Mouse (Mus musculus): ENCODE results near the gene Eri3. TPM values are rescaled to one million over a fixed set of nuclear protein-coding genes. Genes with fewer than 3 reads are reported as not detected.

The Eri3 gene
- polyA plus RNA-seq, 1 experiment from 2014 or later, result 266 TPM

DNA sequence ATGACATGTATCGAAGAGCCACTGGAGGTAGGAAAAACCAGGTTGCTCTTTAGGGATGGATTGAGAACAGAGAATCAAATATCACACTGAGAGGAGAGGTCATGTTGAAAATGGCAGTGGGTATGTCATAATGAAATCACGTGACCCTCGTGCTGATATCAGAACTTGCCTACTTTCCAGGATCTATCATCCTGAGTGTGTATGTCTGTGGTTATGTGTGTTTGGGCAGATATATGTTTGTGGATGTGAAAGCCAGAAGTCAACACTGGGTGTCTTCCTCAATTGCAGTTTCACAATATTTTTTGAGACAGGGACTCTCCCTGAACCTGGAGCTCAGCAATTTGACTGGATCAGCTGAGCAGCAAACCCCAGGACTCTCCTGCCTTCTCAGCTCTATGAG is 4.7 kb upstream of the Eri3 start:
- H3K4me3 ChIP-seq, result no peak overlapping the region
- H3K27ac ChIP-seq (replicated peaks), result no peak overlapping the region
- no peaks in the 10 kb centered on the region for H3K36me3 ChIP-seq
- no peak for ATAC-seq (ENCODE audit: low FRiP score, low read depth)
- H3K27me3 ChIP-seq, result no peaks in the 10 kb centered on the region
- no peak overlapping the region for H3K4me2 ChIP-seq
- no peak overlapping the region for H3K9ac ChIP-seq
- no peaks in the 10 kb centered on the region for H3K9me3 ChIP-seq
- 87% methylated on average over 3 of the region's 3 CpGs for WGBS
- H3K4me1 ChIP-seq (replicated peaks), result peaks cover 7% of the 10 kb centered on the region

DNA sequence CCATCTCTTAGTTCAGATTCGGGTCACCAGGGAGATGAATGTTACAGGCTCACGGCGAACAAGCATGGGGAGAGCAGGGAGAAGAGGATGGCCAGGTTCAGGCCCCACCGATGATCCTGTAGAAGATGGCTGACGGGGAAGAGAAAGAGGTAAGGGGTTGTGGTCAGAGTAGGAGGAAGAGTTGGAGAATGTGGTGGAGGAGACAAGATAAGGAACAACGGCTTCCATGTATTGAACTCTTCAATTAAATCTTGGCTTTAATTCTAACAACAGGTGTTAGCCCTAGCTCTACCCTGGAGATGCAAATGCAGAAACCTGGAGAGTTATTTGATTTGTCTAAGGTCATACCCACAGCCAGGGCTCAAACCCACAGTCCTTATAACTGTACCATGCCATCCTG is 3.5 kb upstream of the Eri3 start:
- Histone ChIP-seq H3K4me1 (replicated peaks) (peaks cover 16% of the 10 kb centered on the region), H3K27ac (replicated peaks) (no peak overlapping the region), H3K36me3 (no peaks in the 10 kb centered on the region), H3K4me2 (no peak overlapping the region), H3K9me3 (no peaks in the 10 kb centered on the region), H3K4me3 (no peak overlapping the region), H3K9ac (no peak overlapping the region), H3K27me3 (no peaks in the 10 kb centered on the region)
- 85% methylated on average over 6 of the region's 6 CpGs for WGBS
- ATAC-seq (ENCODE audit: low FRiP score, low read depth), result no peak

- no peaks in the 10 kb centered on the region for H3K9me3 ChIP-seq
- no peaks in the 10 kb centered on the region for H3K27me3 ChIP-seq
- 45% methylated on average over 6 of the region's 6 CpGs for WGBS
- H3K4me1 ChIP-seq (replicated peaks), result peaks cover 24% of the 10 kb centered on the region
- H3K9ac ChIP-seq, result no peak overlapping the region
- peak overlapping the region; percentile 77 for H3K4me2 ChIP-seq
- H3K27ac ChIP-seq (replicated peaks), result peak overlapping the region; percentile 52
- no peak for ATAC-seq (ENCODE audit: low FRiP score, low read depth)
- H3K36me3 ChIP-seq, result no peaks in the 10 kb centered on the region
- H3K4me3 ChIP-seq, result peak overlapping the region; percentile 97
These were observed 589 bp upstream of the Eri3 start for GRCm38 (mm10) chr4:117549576-117549975.

- 49% methylated on average over 8 of the region's 8 CpGs for WGBS
- Histone ChIP-seq H3K4me2 (peak overlapping the region; percentile 77), H3K9ac (peak overlapping the region; percentile 92; the same call in 1 of the 2 replicates), H3K4me3 (peak overlapping the region; percentile 97), H3K4me1 (replicated peaks) (peaks cover 31% of the 10 kb centered on the region), H3K27me3 (no peaks in the 10 kb centered on the region), H3K27ac (replicated peaks) (no peak overlapping the region), H3K9me3 (no peaks in the 10 kb centered on the region), H3K36me3 (no peaks in the 10 kb centered on the region)
- no peak for ATAC-seq (ENCODE audit: low FRiP score, low read depth)
These were observed 1.2 kb downstream of the Eri3 start for GRCm38 (mm10) chr4:117551144-117552000.

DNA sequence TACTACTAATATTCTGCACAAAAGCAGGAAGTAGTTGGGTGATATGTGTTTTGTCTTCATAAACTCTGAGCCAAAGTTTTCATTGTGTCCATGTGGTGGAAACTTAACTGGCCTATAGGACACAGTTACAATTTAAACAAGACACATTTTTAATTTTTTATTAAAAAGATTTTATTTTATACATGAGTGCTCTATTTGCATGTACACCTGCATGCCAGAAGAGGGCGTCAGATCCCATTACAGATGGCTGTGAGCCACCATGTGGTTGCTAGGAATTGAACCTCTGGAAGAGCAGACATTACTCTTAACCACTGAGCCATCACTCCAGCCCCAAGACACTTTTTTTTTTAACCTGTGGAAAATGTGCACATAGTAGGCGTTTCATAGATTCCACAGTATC is 5.3 kb downstream of the Eri3 start:
- 65% methylated on average over 2 of the region's 2 CpGs for WGBS
- no peak overlapping the region for H3K4me2 ChIP-seq
- H3K36me3 ChIP-seq, result no peaks in the 10 kb centered on the region
- peaks cover 38% of the 10 kb centered on the region for H3K4me1 ChIP-seq (replicated peaks)
- no peak overlapping the region for H3K4me3 ChIP-seq
- no peaks in the 10 kb centered on the region for H3K27me3 ChIP-seq
- H3K27ac ChIP-seq (replicated peaks), result no peak overlapping the region
- ATAC-seq (ENCODE audit: low FRiP score, low read depth), result no peak
- no peak overlapping the region for H3K9ac ChIP-seq
- H3K9me3 ChIP-seq, result no peaks in the 10 kb centered on the region

DNA sequence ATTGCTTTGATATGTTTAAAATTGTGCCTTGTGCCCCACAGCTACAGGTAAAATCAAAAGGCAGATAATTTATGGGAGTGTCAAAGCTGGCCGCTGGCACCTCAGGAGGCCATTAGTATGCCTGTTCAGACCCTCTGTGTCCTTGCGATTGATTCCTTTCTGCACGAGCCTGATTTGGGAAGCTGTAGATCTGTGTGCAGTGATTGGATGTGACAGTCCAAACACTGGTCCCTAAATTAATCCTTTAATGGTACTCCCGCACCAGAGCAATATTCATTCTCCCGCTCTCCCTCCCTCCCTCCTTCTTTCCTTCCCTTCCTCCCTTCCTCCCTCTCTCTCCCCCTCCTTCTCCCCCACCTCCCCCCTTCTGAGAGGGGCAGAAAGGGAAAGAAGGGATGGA is 6.2 kb downstream of the Eri3 start:
- Histone ChIP-seq H3K27ac (replicated peaks) (no peak overlapping the region), H3K4me2 (no peak overlapping the region), H3K27me3 (no peaks in the 10 kb centered on the region), H3K4me3 (no peak overlapping the region), H3K9ac (no peak overlapping the region), H3K36me3 (no peaks in the 10 kb centered on the region), H3K9me3 (no peaks in the 10 kb centered on the region), H3K4me1 (replicated peaks) (peaks cover 31% of the 10 kb centered on the region)
- peak; percentile 61 for ATAC-seq (ENCODE audit: low FRiP score, low read depth)
- 16% methylated on average over 5 of the region's 5 CpGs for WGBS

GRCm38 (mm10) chr4:117557068-117557645 is 7.0 kb downstream of the Eri3 start:
- Histone ChIP-seq H3K9ac (no peak overlapping the region), H3K36me3 (no peaks in the 10 kb centered on the region), H3K4me2 (no peak overlapping the region), H3K4me1 (replicated peaks) (peaks cover 23% of the 10 kb centered on the region), H3K9me3 (no peaks in the 10 kb centered on the region), H3K4me3 (no peak overlapping the region), H3K27ac (replicated peaks) (no peak overlapping the region), H3K27me3 (no peaks in the 10 kb centered on the region)
- no peak for ATAC-seq (ENCODE audit: low FRiP score, low read depth)
- WGBS, result 84% methylated on average over 5 of the region's 5 CpGs

DNA sequence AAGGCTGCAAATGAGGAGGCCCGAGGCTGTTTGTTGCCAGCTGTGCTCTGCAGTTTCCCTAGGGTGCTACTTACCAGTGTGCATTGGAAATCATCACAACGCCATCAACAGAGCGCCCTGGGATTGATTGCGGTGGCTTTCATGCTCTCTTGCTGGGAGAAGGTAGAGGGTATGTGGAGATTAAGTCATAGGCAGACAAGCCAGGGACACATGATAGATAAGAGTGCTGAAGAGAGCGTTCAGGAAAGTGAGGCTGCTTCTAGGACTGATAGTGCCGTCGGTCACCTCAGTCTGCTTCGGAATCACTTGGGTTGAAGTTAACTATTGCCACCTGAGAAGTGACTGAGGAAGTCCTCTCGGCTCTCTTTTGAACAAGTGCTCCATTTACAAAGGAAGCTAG is 13.8 kb downstream of the Eri3 start:
- Histone ChIP-seq H3K27ac (replicated peaks) (no peak overlapping the region), H3K36me3 (peaks cover 2% of the 10 kb centered on the region; the same call in 1 of the 2 replicates), H3K27me3 (no peaks in the 10 kb centered on the region), H3K4me3 (no peak overlapping the region), H3K4me1 (replicated peaks) (peaks cover 2% of the 10 kb centered on the region; the same call in 1 of the 2 replicates), H3K4me2 (no peak overlapping the region), H3K9ac (no peak overlapping the region), H3K9me3 (no peaks in the 10 kb centered on the region)
- no peak for ATAC-seq (ENCODE audit: low FRiP score, low read depth)
- 80% methylated on average over 9 of the region's 9 CpGs for WGBS

GRCm38 (mm10) chr4:117568846-117569245 is 18.7 kb downstream of the Eri3 start:
- Histone ChIP-seq H3K4me2 (no peak overlapping the region), H3K4me3 (no peak overlapping the region), H3K27me3 (no peaks in the 10 kb centered on the region), H3K27ac (replicated peaks) (no peak overlapping the region), H3K4me1 (replicated peaks) (peaks cover 21% of the 10 kb centered on the region; the same call in 1 of the 2 replicates), H3K36me3 (peaks cover 2% of the 10 kb centered on the region; the same call in 1 of the 2 replicates), H3K9ac (no peak overlapping the region), H3K9me3 (no peaks in the 10 kb centered on the region)
- 58% methylated on average over 2 of the region's 2 CpGs for WGBS
- no peak for ATAC-seq (ENCODE audit: low FRiP score, low read depth)

DNA sequence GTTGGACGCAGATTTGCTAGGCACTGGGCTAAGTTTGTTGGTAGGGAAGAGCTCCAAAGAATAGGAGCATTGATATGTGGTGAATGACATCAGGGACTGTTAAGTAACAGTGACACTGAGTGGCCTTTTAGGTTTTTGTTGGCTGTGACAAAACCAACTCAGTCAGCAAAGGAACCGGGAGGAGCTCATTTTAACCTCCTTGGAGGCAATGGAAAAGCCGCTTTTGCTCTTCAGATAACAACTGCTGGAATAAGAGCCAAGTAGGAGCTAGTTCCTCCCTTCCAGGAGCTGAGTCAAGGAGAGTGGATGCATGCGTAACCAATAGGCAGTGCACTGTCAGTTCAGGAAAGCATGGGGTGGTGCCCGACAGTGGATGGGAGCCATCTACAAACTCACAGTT is 20.8 kb downstream of the Eri3 start:
- 0 out of 2 replicates have a peak, but pooled peaks cover 2% of the 10 kb centered on the region for H3K36me3 ChIP-seq
- H3K9ac ChIP-seq, result no peak overlapping the region
- no peaks in the 10 kb centered on the region for H3K9me3 ChIP-seq
- H3K4me3 ChIP-seq, result no peak overlapping the region
- no peak overlapping the region for H3K27ac ChIP-seq (replicated peaks)
- no peak overlapping the region for H3K4me2 ChIP-seq
- H3K4me1 ChIP-seq (replicated peaks), result peaks cover 21% of the 10 kb centered on the region; the same call in 1 of the 2 replicates
- 61% methylated on average over 5 of the region's 5 CpGs for WGBS
- H3K27me3 ChIP-seq, result no peaks in the 10 kb centered on the region
- ATAC-seq (ENCODE audit: low FRiP score, low read depth), result no peak

DNA sequence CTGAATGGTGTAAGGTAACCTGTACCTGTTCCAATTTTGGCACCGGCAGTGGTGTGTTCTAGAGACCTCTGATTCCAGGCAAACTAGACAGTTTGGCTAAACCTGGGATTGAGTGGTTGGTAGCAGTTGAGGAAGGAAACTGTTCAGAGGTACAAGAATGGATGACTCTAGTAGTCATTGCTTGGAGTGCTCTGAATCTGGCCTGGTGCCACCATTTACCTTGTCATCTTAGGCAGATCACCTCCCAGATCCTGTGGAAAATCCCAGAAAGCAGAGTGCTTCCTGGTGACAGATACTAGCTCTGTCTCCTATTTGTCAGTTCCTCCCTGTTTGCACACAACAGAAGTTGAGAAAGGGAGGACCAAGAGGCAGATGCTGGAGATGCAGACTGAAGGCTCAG is 27.4 kb downstream of the Eri3 start:
- H3K4me2 ChIP-seq, result no peak overlapping the region
- H3K4me3 ChIP-seq, result no peak overlapping the region
- no peaks in the 10 kb centered on the region for H3K27me3 ChIP-seq
- H3K27ac ChIP-seq (replicated peaks), result no peak overlapping the region
- H3K9ac ChIP-seq, result no peak overlapping the region
- ATAC-seq (ENCODE audit: low FRiP score, low read depth), result no peak
- WGBS, result 94% methylated on average over 1 of the region's 1 CpGs
- H3K4me1 ChIP-seq (replicated peaks), result no peaks in the 10 kb centered on the region
- no peaks in the 10 kb centered on the region for H3K9me3 ChIP-seq
- peaks cover 2% of the 10 kb centered on the region; the same call in 1 of the 2 replicates for H3K36me3 ChIP-seq

- Histone ChIP-seq H3K27me3 (no peaks in the 10 kb centered on the region), H3K27ac (replicated peaks) (no peak overlapping the region), H3K9me3 (no peaks in the 10 kb centered on the region), H3K36me3 (peaks cover 17% of the 10 kb centered on the region; the same call in 1 of the 2 replicates), H3K9ac (no peak overlapping the region), H3K4me3 (no peak overlapping the region), H3K4me2 (no peak overlapping the region), H3K4me1 (replicated peaks) (no peaks in the 10 kb centered on the region)
- 0 out of 2 replicates have a peak, but pooled peaks have one; percentile 38 for ATAC-seq (ENCODE audit: low FRiP score, low read depth)
- 52% methylated on average over 9 of the region's 9 CpGs for WGBS
These were observed 31.5 kb downstream of the Eri3 start for GRCm38 (mm10) chr4:117581626-117582025.
